Mouse (Mus musculus) brain, embryonic 14.5 days (tissue): ENCODE results near the gene Siva1.

Experiments used
- CTCF ChIP-seq: fragments of 200-500 bp; IDR thresholded peaks from 2 replicates; pipeline ENCODE4 v1.5.1; 2012; ENCODE audit warnings: inconsistent platforms, mild to moderate bottlenecking, moderate library complexity, borderline replicate concordance; ENCODE audit not compliant: insufficient read depth, insufficient read length; ENCODE audit errors: extremely low read depth
- POLR2A ChIP-seq: fragments of 200-500 bp; IDR thresholded peaks from 2 replicates; pipeline ENCODE4 v1.6.1; 2012; ENCODE audit warnings: mild to moderate bottlenecking, inconsistent platforms, borderline replicate concordance; ENCODE audit not compliant: poor library complexity, insufficient read depth, insufficient read length, severe bottlenecking; ENCODE audit errors: extremely low read depth

- TF ChIP-seq CTCF = no peak
- TF ChIP-seq POLR2A = no peak
Observed at GRCm38 (mm10) chr12:112651778-112652439, 7.4 kb downstream of the Siva1 start.
